Mouse (Mus musculus) embryonic fibroblast, embryonic 13.5 days (primary cell): Measurements from ENCODE around the gene Exoc2.

Experiments
- CTCF ChIP-seq: IDR thresholded peaks from 2 replicates; pipeline ENCODE4 v1.5.1; 2011; ENCODE audit warnings: mild to moderate bottlenecking, control low read depth, low read length, moderate library complexity, borderline replicate concordance; ENCODE audit not compliant: insufficient read depth
- POLR2A ChIP-seq: IDR thresholded peaks from 2 replicates; pipeline ENCODE4 v1.6.1; 2011; ENCODE audit warnings: low read depth, mild to moderate bottlenecking, control low read depth, low read length, moderate library complexity

GRCm38 (mm10) chr13:30973501-30974246 lies at the start of gene Exoc2, which contains the start of gene Gm5447:
- TF ChIP-seq CTCF, result no peak
- TF ChIP-seq POLR2A, result peak; percentile 87
